Mouse (Mus musculus) neural tube, embryonic 14.5 days (tissue): ENCODE results near the gene Ugt1a9. TPM values are rescaled to one million over a fixed set of nuclear protein-coding genes. Genes with fewer than 3 reads are reported as not detected.

Experiments used
- ATAC-seq: fragments of 200-750 bp; cut with Nextera tagmentation; 2 replicates; pipeline ENCODE4 v1.8.0; 2017; ENCODE audit warnings: low read depth, mild to moderate bottlenecking, moderate TSS enrichment, moderate library complexity
- H3K27ac ChIP-seq: fragments of 300-500 bp; sonication (generic); 2 replicates; pipeline ENCODE4 v1.5.1; 2014; ENCODE audit warnings: low read depth, mild to moderate bottlenecking, control low read depth, low read length, moderate library complexity, mixed read lengths
- H3K27me3 ChIP-seq: fragments of 300-500 bp; sonication (generic); 2 replicates; pipeline ENCODE4 v1.6.1; 2014; ENCODE audit warnings: low read length; ENCODE audit not compliant: control insufficient read depth, insufficient read depth
- H3K36me3 ChIP-seq: fragments of 300-500 bp; sonication (generic); 2 replicates; pipeline ENCODE4 v1.6.1; 2014; ENCODE audit warnings: low read length, mixed read lengths; ENCODE audit not compliant: control insufficient read depth, insufficient read depth
- H3K4me1 ChIP-seq: fragments of 300-500 bp; sonication (generic); 2 replicates; pipeline ENCODE4 v1.6.1; 2014; ENCODE audit warnings: low read length; ENCODE audit not compliant: control insufficient read depth, insufficient read depth
- H3K4me2 ChIP-seq: fragments of 300-500 bp; sonication (generic); 2 replicates; pipeline ENCODE4 v1.6.1; 2014; ENCODE audit warnings: mild to moderate bottlenecking, low read depth, low read length, control low read depth
- H3K4me3 ChIP-seq: fragments of 300-500 bp; sonication (generic); 2 replicates; pipeline ENCODE4 v1.5.1; 2014; ENCODE audit warnings: low read depth, low read length, control low read depth, mixed read lengths
- H3K9ac ChIP-seq: fragments of 300-500 bp; sonication (generic); replicated peaks from 2 replicates; pipeline ENCODE4 v1.6.1; 2014; ENCODE audit warnings: low read depth, mild to moderate bottlenecking, control low read depth, low read length, mixed read lengths
- H3K9me3 ChIP-seq: fragments of 300-500 bp; sonication (generic); 2 replicates; pipeline ENCODE4 v1.6.1; 2016; ENCODE audit warnings: low read length; ENCODE audit not compliant: control insufficient read depth
- WGBS: fragments of 180-500 bp; shearing (Covaris S2); extraction: QIAGEN DNeasy Blood & Tissue Kit; methylation state at CpG from one replicate; pipeline ENCODE4 v1.1.7; 2014; 5-methylcytosine and 5-hydroxymethylcytosine counted together
- polyA plus RNA-seq: library from polyadenylated mRNA; unstranded; fragments of >200 nt; fragmentation: Nextera tagmentation; extraction: Ambion mirVana; gene quantifications from 2 replicates; pipeline ENCODE4 v1.2.1, GENCODE M21; 2014

Ugt1a9 gene
- polyA plus RNA-seq, 1 experiment from 2014 or later: not detected

GRCm38 (mm10) chr1:88227482-88227881 is 156.9 kb downstream of the Ugt1a9 start:
- no peak overlapping the region for H3K4me2 ChIP-seq
- H3K9ac ChIP-seq: no peak overlapping the region
- H3K27ac ChIP-seq: no peak overlapping the region
- H3K9me3 ChIP-seq: peaks cover 71% of the 10 kb centered on the region
- H3K4me3 ChIP-seq: no peak overlapping the region
- 61% methylated on average over 2 of the region's 2 CpGs for WGBS
- no peak for ATAC-seq
- no peaks in the 10 kb centered on the region for H3K4me1 ChIP-seq
- no peaks in the 10 kb centered on the region for H3K36me3 ChIP-seq
- no peaks in the 10 kb centered on the region for H3K27me3 ChIP-seq

GRCm38 (mm10) chr1:88228121-88228520 is 157.5 kb downstream of the Ugt1a9 start:
- no peak overlapping the region for H3K9ac ChIP-seq
- no peak for ATAC-seq
- H3K27me3 ChIP-seq: no peaks in the 10 kb centered on the region
- H3K4me2 ChIP-seq: no peak overlapping the region
- no peaks in the 10 kb centered on the region for H3K4me1 ChIP-seq
- H3K36me3 ChIP-seq: no peaks in the 10 kb centered on the region
- WGBS: 71% methylated on average over 7 of the region's 7 CpGs
- H3K27ac ChIP-seq: no peak overlapping the region
- H3K4me3 ChIP-seq: no peak overlapping the region
- H3K9me3 ChIP-seq: peaks cover 78% of the 10 kb centered on the region

- 80% methylated on average over 3 of the region's 3 CpGs for WGBS
- Histone ChIP-seq H3K9me3 (peaks cover 92% of the 10 kb centered on the region), H3K27me3 (no peaks in the 10 kb centered on the region), H3K36me3 (no peaks in the 10 kb centered on the region), H3K4me1 (no peaks in the 10 kb centered on the region), H3K4me3 (no peak overlapping the region), H3K4me2 (no peak overlapping the region), H3K27ac (no peak overlapping the region), H3K9ac (no peak overlapping the region)
- ATAC-seq: no peak
These were observed 159.0 kb downstream of the Ugt1a9 start for GRCm38 (mm10) chr1:88229566-88229965.

GRCm38 (mm10) chr1:88229986-88230385 is 159.4 kb downstream of the Ugt1a9 start:
- 85% methylated on average over 5 of the region's 5 CpGs for WGBS
- peaks cover 96% of the 10 kb centered on the region for H3K9me3 ChIP-seq
- no peak for ATAC-seq

GRCm38 (mm10) chr1:88230421-88230820 is 159.8 kb downstream of the Ugt1a9 start:
- Histone ChIP-seq H3K4me3 (no peak overlapping the region), H3K9ac (no peak overlapping the region), H3K4me2 (no peak overlapping the region), H3K27me3 (no peaks in the 10 kb centered on the region), H3K27ac (no peak overlapping the region), H3K9me3 (peaks cover 99% of the 10 kb centered on the region), H3K4me1 (no peaks in the 10 kb centered on the region), H3K36me3 (no peaks in the 10 kb centered on the region)
- ATAC-seq: no peak
- 70% methylated on average over 7 of the region's 7 CpGs for WGBS

More at GRCm38 (mm10) chr1:88229986-88230385, 159.4 kb downstream of the Ugt1a9 start:
- Histone ChIP-seq H3K4me1 (no peaks in the 10 kb centered on the region), H3K4me2 (no peak overlapping the region), H3K36me3 (no peaks in the 10 kb centered on the region), H3K4me3 (no peak overlapping the region), H3K9ac (no peak overlapping the region), H3K27ac (no peak overlapping the region), H3K27me3 (no peaks in the 10 kb centered on the region)

- Histone ChIP-seq H3K9ac (no peak overlapping the region), H3K4me2 (no peak overlapping the region), H3K9me3 (peaks cover 98% of the 10 kb centered on the region), H3K4me3 (no peak overlapping the region), H3K27ac (no peak overlapping the region), H3K4me1 (no peaks in the 10 kb centered on the region), H3K27me3 (no peaks in the 10 kb centered on the region), H3K36me3 (no peaks in the 10 kb centered on the region)
- WGBS: 78% methylated on average over 6 of the region's 6 CpGs
- no peak for ATAC-seq
These were observed 160.6 kb downstream of the Ugt1a9 start for GRCm38 (mm10) chr1:88230981-88231802.

GRCm38 (mm10) chr1:88231803-88232499 is 161.4 kb downstream of the Ugt1a9 start:
- Histone ChIP-seq H3K27ac (no peak overlapping the region), H3K9ac (no peak overlapping the region), H3K4me1 (no peaks in the 10 kb centered on the region), H3K4me3 (no peak overlapping the region), H3K27me3 (no peaks in the 10 kb centered on the region), H3K9me3 (peaks cover 91% of the 10 kb centered on the region), H3K4me2 (no peak overlapping the region), H3K36me3 (no peaks in the 10 kb centered on the region)
- WGBS: 65% methylated on average over 7 of the region's 7 CpGs
- no peak for ATAC-seq

GRCm38 (mm10) chr1:88232664-88233380 is 162.2 kb downstream of the Ugt1a9 start:
- no peaks in the 10 kb centered on the region for H3K36me3 ChIP-seq
- H3K27me3 ChIP-seq: no peaks in the 10 kb centered on the region
- no peak overlapping the region for H3K27ac ChIP-seq
- no peak overlapping the region for H3K4me2 ChIP-seq
- 57% methylated on average over 3 of the region's 3 CpGs for WGBS
- H3K9ac ChIP-seq: no peak overlapping the region
- no peak overlapping the region for H3K4me3 ChIP-seq
- H3K4me1 ChIP-seq: no peaks in the 10 kb centered on the region
- ATAC-seq: no peak
- H3K9me3 ChIP-seq: peaks cover 90% of the 10 kb centered on the region
